In the genomic region with DNA sequence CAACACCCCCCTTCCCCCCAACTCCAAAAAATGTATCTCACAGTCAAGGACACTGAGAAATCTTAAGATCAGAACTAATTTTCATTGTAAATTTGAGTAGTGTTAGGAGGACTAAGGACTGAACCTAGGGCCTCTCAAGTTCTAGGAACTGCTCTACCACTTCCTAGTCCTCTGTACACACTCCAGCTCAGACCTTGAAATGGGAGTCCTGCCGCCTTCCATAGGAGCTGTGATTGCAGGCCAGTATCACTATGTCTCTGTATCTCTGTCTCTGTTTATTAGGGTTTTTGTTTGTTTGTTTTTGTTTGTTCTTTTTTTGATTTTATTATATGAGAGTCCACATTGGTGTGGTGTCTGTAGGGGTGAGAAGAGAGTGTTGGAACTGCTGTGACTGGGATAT, we compare ENCODE assay signal across 9 mouse cellular contexts. TPM values are rescaled to one million over a fixed set of nuclear protein-coding genes. Genes with fewer than 3 reads are reported as not detected.
DNase-seq lines count a peak whose midpoint lies in the region; ATAC-seq lines count a peak whose summit lies in the region.
"Had no signal": no experiment of that assay in that cellular context is flagged by ENCODE, and none has a peak within 500 bp of the region (broad histone marks: within the 10 kb centered on the region; RNA-seq: fewer than 3 reads in every experiment).

No protein-coding gene starts in this region.

- 0 out of 2 replicates have a peak overlapping the region, but pooled peaks have one; percentile 9 for H3K4me2 ChIP-seq in limb, embryonic 13.5 days (replicated peaks)
- peak overlapping the region; percentile 23 for H3K4me2 ChIP-seq in hindbrain, embryonic 15.5 days
- peak overlapping the region; percentile 28 for H3K4me2 ChIP-seq in midbrain, embryonic 16.5 days (ENCODE audit: low read length)

- H3K27ac ChIP-seq in limb, embryonic 13.5 days: no peak overlapping the region
- H3K27ac ChIP-seq in limb, embryonic 10.5 days: no peak overlapping the region
- H3K27ac ChIP-seq in hindbrain, embryonic 15.5 days (replicated peaks): no peak overlapping the region
- H3K27ac ChIP-seq in midbrain, embryonic 16.5 days (ENCODE audit: low read length): no peak overlapping the region

- no peak overlapping the region for H3K4me3 ChIP-seq in limb, embryonic 13.5 days
- H3K4me3 ChIP-seq in limb, embryonic 10.5 days: no peak overlapping the region
- H3K4me3 ChIP-seq in hindbrain, embryonic 15.5 days: no peak overlapping the region
- no peak overlapping the region for H3K4me3 ChIP-seq in midbrain, embryonic 16.5 days (ENCODE audit: low read depth, low read length)

- ATAC-seq in limb, embryonic 13.5 days (ENCODE audit: low FRiP score, low read depth): no peak
- ATAC-seq in hindbrain, embryonic 15.5 days (ENCODE audit: low FRiP score, low read depth): no peak
- no peak for ATAC-seq in midbrain, embryonic 16.5 days

- H3K9me3 ChIP-seq in limb, embryonic 13.5 days: no peaks in the 10 kb centered on the region
- H3K9me3 ChIP-seq in limb, embryonic 10.5 days (replicated peaks): no peaks in the 10 kb centered on the region
- H3K9me3 ChIP-seq in hindbrain, embryonic 15.5 days: no peaks in the 10 kb centered on the region
- H3K9me3 ChIP-seq in midbrain, embryonic 16.5 days (replicated peaks; ENCODE audit: control insufficient read depth, low read length, poor library complexity, severe bottlenecking): no peaks in the 10 kb centered on the region

- no peak overlapping the region for H3K9ac ChIP-seq in limb, embryonic 13.5 days
- no peak overlapping the region for H3K9ac ChIP-seq in hindbrain, embryonic 15.5 days
- no peak overlapping the region for H3K9ac ChIP-seq in midbrain, embryonic 16.5 days (ENCODE audit: low read depth, low read length)

- H3K4me1 ChIP-seq in limb, embryonic 13.5 days: peaks cover 12% of the 10 kb centered on the region
- peaks cover 3% of the 10 kb centered on the region; the same call in 1 of the 2 replicates for H3K4me1 ChIP-seq in limb, embryonic 10.5 days
- peaks cover 15% of the 10 kb centered on the region for H3K4me1 ChIP-seq in hindbrain, embryonic 15.5 days (replicated peaks)
- peaks cover 16% of the 10 kb centered on the region for H3K4me1 ChIP-seq in midbrain, embryonic 16.5 days (ENCODE audit: control insufficient read depth, insufficient read depth, low read length)

- no peaks in the 10 kb centered on the region for H3K36me3 ChIP-seq in limb, embryonic 13.5 days
- H3K36me3 ChIP-seq in limb, embryonic 10.5 days: no peaks in the 10 kb centered on the region
- H3K36me3 ChIP-seq in hindbrain, embryonic 15.5 days: no peaks in the 10 kb centered on the region
- H3K36me3 ChIP-seq in midbrain, embryonic 16.5 days (ENCODE audit: control insufficient read depth, insufficient read depth, low read length): no peaks in the 10 kb centered on the region

- 65% methylated on average over 1 of the region's 1 CpGs for WGBS in limb, embryonic 13.5 days
- WGBS in limb, embryonic 10.5 days: 85% methylated on average over 1 of the region's 1 CpGs
- 80% methylated on average over 1 of the region's 1 CpGs for WGBS in hindbrain, embryonic 15.5 days
- 88% methylated on average over 1 of the region's 1 CpGs for WGBS in midbrain, embryonic 16.5 days

- DNase-seq in limb, embryonic 10.5 days (ENCODE audit: low spot score): no peak
- peak; percentile 31 for DNase-seq in c-Kit-positive CD71-positive TER-119-positive erythroid progenitor cells, embryonic 14.5 days (ENCODE audit: low spot score)
- DNase-seq in cerebellum, adult 9-11 months: no peak
- no peak for DNase-seq in frontal cortex, postnatal 36 days (ENCODE audit: low spot score in 2 of 2)
- DNase-seq: kidney, adult 11 months; right cerebral cortex, adult 18-20 months had no signal

- H3K27me3 ChIP-seq in limb, embryonic 13.5 days: no peaks in the 10 kb centered on the region
- H3K27me3 ChIP-seq in limb, embryonic 10.5 days (ENCODE audit: low read depth, poor library complexity, severe bottlenecking): no peaks in the 10 kb centered on the region
- H3K27me3 ChIP-seq in hindbrain, embryonic 15.5 days: no peaks in the 10 kb centered on the region
- no peaks in the 10 kb centered on the region for H3K27me3 ChIP-seq in midbrain, embryonic 16.5 days (ENCODE audit: control insufficient read depth, insufficient read depth, low read depth, low read length)

RNA-seq across cellular contexts. Expression of gene Ube3a, which starts 3.4 kb away (rescaled TPM):
- polyA plus RNA-seq in limb, embryonic 13.5 days (2015; fragmentation: Nextera tagmentation; extraction: Ambion mirVana): 141 TPM in 2 replicates
- 97.4 and 105 TPM in 2 replicates for polyA plus RNA-seq in limb, embryonic 10.5 days (2016; fragmentation: Nextera tagmentation; extraction: Ambion mirVana)
- 162 and 175 TPM in 2 replicates for polyA plus RNA-seq in hindbrain, embryonic 15.5 days (2015; fragmentation: Nextera tagmentation; extraction: Ambion mirVana)
- polyA plus RNA-seq in midbrain, embryonic 16.5 days (2015; fragmentation: Nextera tagmentation; extraction: Ambion mirVana): 160 and 171 TPM in 2 replicates
